Mouse (Mus musculus): ENCODE measurements around the gene Tuba1a. TPM values are rescaled to one million over a fixed set of nuclear protein-coding genes. Genes with fewer than 3 reads are reported as not detected.
"Not testable (repeated sequence)": the region's sequence is repeated elsewhere in the genome, so short reads cannot be mapped to it uniquely, and the experiment has no call there.

The Tuba1a gene
- polyA plus RNA-seq, 1 experiment from 2014 or later: 460 TPM

DNA sequence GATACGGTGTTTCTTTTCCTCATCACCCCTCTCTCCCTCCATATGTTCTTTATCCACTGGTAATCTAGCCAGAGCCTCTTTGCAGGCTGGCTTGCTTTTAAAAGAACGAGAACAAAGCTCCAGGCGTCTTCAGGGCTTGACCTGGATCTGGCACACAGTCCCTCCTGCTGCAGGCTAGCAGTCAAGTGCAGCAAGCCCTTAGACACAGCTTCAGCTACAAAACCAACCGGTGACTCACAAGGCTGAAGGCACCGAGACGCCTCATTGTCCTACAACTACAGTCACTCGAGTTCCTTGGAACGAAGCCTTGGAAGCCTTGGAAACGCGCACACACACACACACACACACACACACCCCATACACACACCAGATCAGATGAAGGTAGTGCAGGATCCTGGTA lies 12.7 kb downstream of the Tuba1a start:
- no peak for TF ChIP-seq CTCF (IDR thresholded peaks at IDR 0.05; ENCODE audit: low read depth)
- Histone ChIP-seq H3K4me1 (replicated peaks; ENCODE audit: insufficient read depth, low read length) (no peaks in the 10 kb centered on the region), H3K4me3 (replicated peaks; ENCODE audit: low read depth, low read length) (no peak overlapping the region), H3K27me3 (ENCODE audit: insufficient read depth, low read length) (no peaks in the 10 kb centered on the region), H3K36me3 (ENCODE audit: insufficient read depth, low read length) (no peaks in the 10 kb centered on the region), H3K9me3 (replicated peaks; ENCODE audit: low read length) (no peaks in the 10 kb centered on the region), H3K9ac (ENCODE audit: low read depth, low read length) (no peak overlapping the region), H3K27ac (no peak overlapping the region), H3K4me2 (ENCODE audit: low read length) (no peak overlapping the region)
- DNase-seq (ENCODE audit: low spot score) (no peak), ATAC-seq (replicated peaks; ENCODE audit: low FRiP score, low read depth) (no peak)
- WGBS: 69% methylated on average over 10 of the region's 10 CpGs

GRCm38 (mm10) chr15:98934217-98934839 lies 19.2 kb downstream of the Tuba1a start, which contains the start of gene Tuba1b:
TSS of gene Tuba1b (minus strand) at chr15:98934565.
- under 1% methylated on average over 52 of the region's 58 CpGs for WGBS

GRCm38 (mm10) chr15:98933833-98934216 lies 19.7 kb downstream of the Tuba1a start:
- DNase-seq (ENCODE audit: low spot score) (peak; percentile 99), ATAC-seq (replicated peaks; ENCODE audit: low FRiP score, low read depth) (peak; percentile 85)
- H3K4me1 ChIP-seq (replicated peaks; ENCODE audit: insufficient read depth, low read length): peaks cover under 1% of the 10 kb centered on the region; the same call in 1 of the 2 replicates
- H3K27me3 ChIP-seq (ENCODE audit: insufficient read depth, low read length): no peaks in the 10 kb centered on the region
- no peaks in the 10 kb centered on the region for H3K9me3 ChIP-seq (replicated peaks; ENCODE audit: low read length)
- 0% methylated on average over 35 of the region's 35 CpGs for WGBS
- peak overlapping the region; percentile 79 for H3K4me3 ChIP-seq (replicated peaks; ENCODE audit: low read depth, low read length)
- TF ChIP-seq CTCF (IDR thresholded peaks at IDR 0.05; ENCODE audit: low read depth): no peak
- H3K27ac ChIP-seq: peak overlapping the region; percentile 95
- peak overlapping the region; percentile 86 for H3K9ac ChIP-seq (ENCODE audit: low read depth, low read length)
- H3K4me2 ChIP-seq (ENCODE audit: low read length): peak overlapping the region; percentile 83
- peaks cover 13% of the 10 kb centered on the region for H3K36me3 ChIP-seq (ENCODE audit: insufficient read depth, low read length)

More at GRCm38 (mm10) chr15:98934217-98934839, 19.2 kb downstream of the Tuba1a start, which contains the start of gene Tuba1b:
- Histone ChIP-seq H3K4me3 (replicated peaks; ENCODE audit: low read depth, low read length) (peak within 1 kb of the TSS; percentile 79), H3K27me3 (ENCODE audit: insufficient read depth, low read length) (no peaks in the 10 kb centered on the region), H3K9ac (ENCODE audit: low read depth, low read length) (peak within 1 kb of the TSS; percentile 86), H3K4me1 (replicated peaks; ENCODE audit: insufficient read depth, low read length) (no peaks in the 10 kb centered on the region; the same call in 1 of the 2 replicates), H3K36me3 (ENCODE audit: insufficient read depth, low read length) (peaks cover 13% of the 10 kb centered on the region), H3K9me3 (replicated peaks; ENCODE audit: low read length) (no peaks in the 10 kb centered on the region), H3K27ac (peak within 1 kb of the TSS; percentile 95), H3K4me2 (ENCODE audit: low read length) (peak within 1 kb of the TSS; percentile 83)
- DNase-seq (ENCODE audit: low spot score) (peak; percentile 95), ATAC-seq (replicated peaks; ENCODE audit: low FRiP score, low read depth) (peak; percentile 95)
- TF ChIP-seq CTCF (IDR thresholded peaks at IDR 0.05; ENCODE audit: low read depth): peak; percentile 21; the same call in 1 of the 2 replicates

DNA sequence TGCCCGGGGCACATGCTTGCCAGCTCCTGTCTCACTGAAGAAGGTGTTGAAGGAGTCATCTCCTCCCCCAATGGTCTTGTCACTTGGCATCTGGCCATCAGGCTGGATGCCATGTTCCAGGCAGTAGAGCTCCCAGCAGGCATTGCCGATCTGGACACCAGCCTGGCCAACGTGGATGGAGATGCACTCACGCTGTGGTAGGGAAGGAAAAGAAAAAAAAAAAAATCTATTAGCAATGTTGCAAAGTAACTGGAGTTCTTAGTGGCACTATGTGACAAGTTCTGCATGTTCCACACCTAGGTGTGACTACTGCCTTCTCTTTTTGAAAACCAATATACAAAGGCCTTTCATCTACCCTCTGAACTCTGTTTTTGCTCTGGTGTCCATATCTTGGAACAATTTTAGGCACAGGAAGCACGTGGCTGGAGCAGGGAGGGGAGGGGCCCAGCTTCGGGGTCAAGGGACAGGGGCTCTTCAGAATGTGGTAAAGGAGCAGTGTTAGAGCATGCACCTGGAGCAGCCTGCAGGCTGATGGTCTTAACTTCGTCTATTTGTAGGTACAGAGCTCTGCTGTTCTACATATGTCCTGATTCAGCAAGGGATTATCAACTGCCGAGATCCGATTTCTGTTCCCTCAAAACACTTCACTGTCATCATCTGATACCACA lies 20.4 kb downstream of the Tuba1a start:
- peak overlapping the region; percentile 79 for H3K4me3 ChIP-seq (replicated peaks; ENCODE audit: low read depth, low read length)
- peak overlapping the region; percentile 86 for H3K9ac ChIP-seq (ENCODE audit: low read depth, low read length)
- ATAC-seq (replicated peaks; ENCODE audit: low FRiP score, low read depth); H3K4me1 ChIP-seq (replicated peaks; ENCODE audit: insufficient read depth, low read length); DNase-seq (ENCODE audit: low spot score); H3K9me3 ChIP-seq (replicated peaks; ENCODE audit: low read length); H3K27me3 ChIP-seq (ENCODE audit: insufficient read depth, low read length): not testable (repeated sequence)
- H3K4me2 ChIP-seq (ENCODE audit: low read length): peak overlapping the region; percentile 83
- 0 out of 2 replicates have a peak overlapping the region, but pooled peaks have one; percentile 95 for H3K27ac ChIP-seq
- peaks cover 13% of the 10 kb centered on the region for H3K36me3 ChIP-seq (ENCODE audit: insufficient read depth, low read length)
- WGBS: 4% methylated on average over 8 of the region's 9 CpGs

DNA sequence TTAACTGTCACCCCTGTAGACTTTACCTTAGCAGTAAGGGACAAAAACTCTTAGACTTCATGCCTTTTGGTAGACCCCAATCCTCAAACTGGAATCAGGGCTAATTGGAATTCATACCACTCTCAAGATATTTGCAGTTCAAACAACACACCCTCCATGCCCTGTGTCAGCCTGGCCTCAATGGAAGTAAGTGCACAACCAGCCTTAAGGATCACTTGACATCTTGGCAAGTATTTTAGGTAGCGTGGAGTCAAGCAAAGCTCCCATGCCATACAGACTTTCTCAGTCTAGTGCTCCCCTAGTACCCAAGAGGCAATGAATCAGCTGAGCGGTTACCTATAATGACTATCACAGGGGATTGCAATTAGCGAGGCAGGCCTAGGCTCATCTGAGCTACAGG lies 22.5 kb downstream of the Tuba1a start:
- ATAC-seq (replicated peaks; ENCODE audit: low FRiP score, low read depth): no peak

GRCm38 (mm10) chr15:98930017-98930734 lies 23.3 kb downstream of the Tuba1a start:
- ATAC-seq (replicated peaks; ENCODE audit: low FRiP score, low read depth) (no peak), DNase-seq (ENCODE audit: low spot score) (no peak)
- Histone ChIP-seq H3K36me3 (ENCODE audit: insufficient read depth, low read length) (peaks cover 13% of the 10 kb centered on the region), H3K4me3 (replicated peaks; ENCODE audit: low read depth, low read length) (no peak overlapping the region), H3K9ac (ENCODE audit: low read depth, low read length) (no peak overlapping the region), H3K27ac (no peak overlapping the region), H3K27me3 (ENCODE audit: insufficient read depth, low read length) (no peaks in the 10 kb centered on the region), H3K9me3 (replicated peaks; ENCODE audit: low read length) (no peaks in the 10 kb centered on the region), H3K4me2 (ENCODE audit: low read length) (no peak overlapping the region), H3K4me1 (replicated peaks; ENCODE audit: insufficient read depth, low read length) (peaks cover 5% of the 10 kb centered on the region; the same call in 1 of the 2 replicates)
- 48% methylated on average over 8 of the region's 8 CpGs for WGBS
- TF ChIP-seq CTCF (IDR thresholded peaks at IDR 0.05; ENCODE audit: low read depth): no peak

More for the DNA sequence above, 22.5 kb downstream of the Tuba1a start:
- Histone ChIP-seq H3K36me3 (ENCODE audit: insufficient read depth, low read length) (peaks cover 13% of the 10 kb centered on the region), H3K27me3 (ENCODE audit: insufficient read depth, low read length) (no peaks in the 10 kb centered on the region), H3K9ac (ENCODE audit: low read depth, low read length) (no peak overlapping the region), H3K4me1 (replicated peaks; ENCODE audit: insufficient read depth, low read length) (peaks cover 5% of the 10 kb centered on the region; the same call in 1 of the 2 replicates), H3K9me3 (replicated peaks; ENCODE audit: low read length) (no peaks in the 10 kb centered on the region), H3K4me3 (replicated peaks; ENCODE audit: low read depth, low read length) (no peak overlapping the region), H3K27ac (no peak overlapping the region), H3K4me2 (ENCODE audit: low read length) (no peak overlapping the region)
- DNase-seq (ENCODE audit: low spot score): no peak
- WGBS: 66% methylated on average over 3 of the region's 3 CpGs
- TF ChIP-seq CTCF (IDR thresholded peaks at IDR 0.05; ENCODE audit: low read depth): no peak
